Mouse (Mus musculus): Measurements from ENCODE around the gene Tnpo2. TPM values are rescaled to one million over a fixed set of nuclear protein-coding genes. Genes with fewer than 3 reads are reported as not detected.
A peak's percentile ranks its signal among the peaks of the same experiment; 100 is the strongest.
"Not testable (repeated sequence)": the region's sequence is repeated elsewhere in the genome, so short reads cannot be mapped to it uniquely, and the experiment has no call there.

Gene Tnpo2
- polyA plus RNA-seq, 1 experiment from 2014 or later: 17.9 TPM

GRCm38 (mm10) chr8:85080532-85081215, 44.0 kb downstream of the Tnpo2 start, which contains the start of gene Wdr83os:
Gene Wdr83os, plus strand, starts transcription at chr8:85080740.
- 0 out of 2 replicates have a peak, but pooled peaks have one; percentile 1 for TF ChIP-seq CTCF (IDR thresholded peaks at IDR 0.05; ENCODE audit: low read depth)
- ATAC-seq (ENCODE audit: insufficient read depth) (peak; percentile 23), DNase-seq (peak; percentile 89)
- Histone ChIP-seq H3K27ac (ENCODE audit: low read depth) (peak within 1 kb of the TSS; percentile 80; the same call in 1 of the 2 replicates), H3K9ac (peak within 1 kb of the TSS; percentile 86), H3K27me3 (ENCODE audit: insufficient read depth, low read length) (no peaks in the 10 kb centered on the region), H3K4me2 (peak within 1 kb of the TSS; percentile 95), H3K4me3 (ENCODE audit: low read depth, low read length) (peak within 1 kb of the TSS; percentile 87), H3K4me1 (ENCODE audit: insufficient read depth) (peaks cover 13% of the 10 kb centered on the region), H3K9me3 (ENCODE audit: low read depth, low read length) (no peaks in the 10 kb centered on the region), H3K36me3 (ENCODE audit: insufficient read depth) (peaks cover 36% of the 10 kb centered on the region)
- under 1% methylated on average over 30 of the region's 30 CpGs for WGBS

GRCm38 (mm10) chr8:85081216-85081555, 44.5 kb downstream of the Tnpo2 start, which contains the start of gene Wdr83:
Gene Wdr83, minus strand, starts transcription at chr8:85081306.
- H3K36me3 ChIP-seq (ENCODE audit: insufficient read depth): peaks cover 36% of the 10 kb centered on the region
- no peaks in the 10 kb centered on the region for H3K9me3 ChIP-seq (ENCODE audit: low read depth, low read length)
- H3K9ac ChIP-seq: peak within 1 kb of the TSS; percentile 86
- ATAC-seq (ENCODE audit: insufficient read depth) (peak; percentile 67), DNase-seq (peak; percentile 66)
- H3K4me3 ChIP-seq (ENCODE audit: low read depth, low read length): peak within 1 kb of the TSS; percentile 87
- TF ChIP-seq CTCF (IDR thresholded peaks at IDR 0.05; ENCODE audit: low read depth): no peak
- no peaks in the 10 kb centered on the region for H3K27me3 ChIP-seq (ENCODE audit: insufficient read depth, low read length)
- WGBS: under 1% methylated on average over 9 of the region's 9 CpGs
- H3K4me2 ChIP-seq: peak within 1 kb of the TSS; percentile 95
- peaks cover 13% of the 10 kb centered on the region for H3K4me1 ChIP-seq (ENCODE audit: insufficient read depth)
- H3K27ac ChIP-seq (ENCODE audit: low read depth): peak within 1 kb of the TSS; percentile 80; the same call in 1 of the 2 replicates

- H3K27me3 ChIP-seq (ENCODE audit: insufficient read depth, low read length); DNase-seq; H3K9ac ChIP-seq; ATAC-seq (ENCODE audit: insufficient read depth); H3K9me3 ChIP-seq (ENCODE audit: low read depth, low read length); H3K27ac ChIP-seq (ENCODE audit: low read depth): not testable (repeated sequence)
- peak overlapping the region; percentile 66; the same call in 1 of the 2 replicates for H3K4me3 ChIP-seq (ENCODE audit: low read depth, low read length)
- H3K4me2 ChIP-seq: peak overlapping the region; percentile 92
- H3K4me1 ChIP-seq (ENCODE audit: insufficient read depth): peaks cover 13% of the 10 kb centered on the region
- 85% methylated on average over 4 of the region's 4 CpGs for WGBS
- peaks cover 36% of the 10 kb centered on the region for H3K36me3 ChIP-seq (ENCODE audit: insufficient read depth)
Measured at GRCm38 (mm10) chr8:85082169-85082568, 45.5 kb downstream of the Tnpo2 start.

- Histone ChIP-seq H3K4me1 (ENCODE audit: insufficient read depth) (peaks cover 13% of the 10 kb centered on the region), H3K4me3 (ENCODE audit: low read depth, low read length) (peak within 1 kb of the TSS; percentile 66), H3K4me2 (peak within 1 kb of the TSS; percentile 92), H3K36me3 (ENCODE audit: insufficient read depth) (peaks cover 39% of the 10 kb centered on the region), H3K9me3 (ENCODE audit: low read depth, low read length) (no peaks in the 10 kb centered on the region), H3K27ac (ENCODE audit: low read depth) (0 out of 2 replicates have a peak within 1 kb of the TSS, but pooled peaks have one; percentile 30), H3K9ac (peak within 1 kb of the TSS; percentile 69), H3K27me3 (ENCODE audit: insufficient read depth, low read length) (no peaks in the 10 kb centered on the region)
- peak; percentile 61 for TF ChIP-seq CTCF (IDR thresholded peaks at IDR 0.05; ENCODE audit: low read depth)
- DNase-seq (peak; percentile 89), ATAC-seq (ENCODE audit: insufficient read depth) (peak; percentile 84)
- WGBS: under 1% methylated on average over 30 of the region's 30 CpGs
Measured at GRCm38 (mm10) chr8:85083108-85083813, 46.5 kb downstream of the Tnpo2 start, which contains the start of gene Man2b1. Gene Man2b1, plus strand, starts transcription at chr8:85083270.

- H3K9ac ChIP-seq: no peak overlapping the region
- peaks cover 31% of the 10 kb centered on the region for H3K36me3 ChIP-seq (ENCODE audit: insufficient read depth)
- H3K4me3 ChIP-seq (ENCODE audit: low read depth, low read length): no peak overlapping the region
- no peaks in the 10 kb centered on the region for H3K27me3 ChIP-seq (ENCODE audit: insufficient read depth, low read length)
- ATAC-seq (ENCODE audit: insufficient read depth) (no peak), DNase-seq (no peak)
- no peak overlapping the region for H3K27ac ChIP-seq (ENCODE audit: low read depth)
- WGBS: 85% methylated on average over 8 of the region's 8 CpGs
- H3K9me3 ChIP-seq (ENCODE audit: low read depth, low read length): no peaks in the 10 kb centered on the region
- H3K4me1 ChIP-seq (ENCODE audit: insufficient read depth): peaks cover 11% of the 10 kb centered on the region
- H3K4me2 ChIP-seq: no peak overlapping the region
- TF ChIP-seq CTCF (IDR thresholded peaks at IDR 0.05; ENCODE audit: low read depth): no peak
Measured at GRCm38 (mm10) chr8:85084633-85085032, 47.9 kb downstream of the Tnpo2 start.

- WGBS: 78% methylated on average over 3 of the region's 3 CpGs
- Histone ChIP-seq H3K36me3 (ENCODE audit: insufficient read depth) (peaks cover 36% of the 10 kb centered on the region), H3K27me3 (ENCODE audit: insufficient read depth, low read length) (no peaks in the 10 kb centered on the region), H3K9me3 (ENCODE audit: low read depth, low read length) (no peaks in the 10 kb centered on the region), H3K9ac (no peak overlapping the region), H3K4me2 (no peak overlapping the region), H3K4me1 (ENCODE audit: insufficient read depth) (peaks cover 11% of the 10 kb centered on the region), H3K4me3 (ENCODE audit: low read depth, low read length) (no peak overlapping the region), H3K27ac (ENCODE audit: low read depth) (no peak overlapping the region)
- no peak for TF ChIP-seq CTCF (IDR thresholded peaks at IDR 0.05; ENCODE audit: low read depth)
- peak; percentile 34 for DNase-seq
- ATAC-seq (ENCODE audit: insufficient read depth): no peak
Measured at GRCm38 (mm10) chr8:85086238-85086637, 49.5 kb downstream of the Tnpo2 start.

- TF ChIP-seq CTCF (IDR thresholded peaks at IDR 0.05; ENCODE audit: low read depth): no peak
- Histone ChIP-seq H3K27me3 (ENCODE audit: insufficient read depth, low read length) (no peaks in the 10 kb centered on the region), H3K4me3 (ENCODE audit: low read depth, low read length) (no peak overlapping the region), H3K27ac (ENCODE audit: low read depth) (no peak overlapping the region), H3K9me3 (ENCODE audit: low read depth, low read length) (no peaks in the 10 kb centered on the region), H3K4me2 (no peak overlapping the region), H3K36me3 (ENCODE audit: insufficient read depth) (peaks cover 39% of the 10 kb centered on the region), H3K4me1 (ENCODE audit: insufficient read depth) (peaks cover 4% of the 10 kb centered on the region; the same call in 1 of the 2 replicates), H3K9ac (no peak overlapping the region)
- WGBS: 67% methylated on average over 2 of the region's 2 CpGs
- DNase-seq (no peak), ATAC-seq (ENCODE audit: insufficient read depth) (no peak)
Measured at GRCm38 (mm10) chr8:85088771-85089170, 52.1 kb downstream of the Tnpo2 start.

Measured in lung, embryonic 14.5 days (tissue).